Mouse (Mus musculus) regulatory T cell (primary cell): ENCODE measurements around the gene Rhebl1.

Source experiments
- in situ Hi-C: fragments of 300-600 bp; cut with MboI, MseI; formaldehyde crosslinking; loops from one replicate; pipeline ENCODE4 v1.15.1; 2025; ENCODE audit warnings: high pct_unique_total_duplicates

The Rhebl1 gene

DNA sequence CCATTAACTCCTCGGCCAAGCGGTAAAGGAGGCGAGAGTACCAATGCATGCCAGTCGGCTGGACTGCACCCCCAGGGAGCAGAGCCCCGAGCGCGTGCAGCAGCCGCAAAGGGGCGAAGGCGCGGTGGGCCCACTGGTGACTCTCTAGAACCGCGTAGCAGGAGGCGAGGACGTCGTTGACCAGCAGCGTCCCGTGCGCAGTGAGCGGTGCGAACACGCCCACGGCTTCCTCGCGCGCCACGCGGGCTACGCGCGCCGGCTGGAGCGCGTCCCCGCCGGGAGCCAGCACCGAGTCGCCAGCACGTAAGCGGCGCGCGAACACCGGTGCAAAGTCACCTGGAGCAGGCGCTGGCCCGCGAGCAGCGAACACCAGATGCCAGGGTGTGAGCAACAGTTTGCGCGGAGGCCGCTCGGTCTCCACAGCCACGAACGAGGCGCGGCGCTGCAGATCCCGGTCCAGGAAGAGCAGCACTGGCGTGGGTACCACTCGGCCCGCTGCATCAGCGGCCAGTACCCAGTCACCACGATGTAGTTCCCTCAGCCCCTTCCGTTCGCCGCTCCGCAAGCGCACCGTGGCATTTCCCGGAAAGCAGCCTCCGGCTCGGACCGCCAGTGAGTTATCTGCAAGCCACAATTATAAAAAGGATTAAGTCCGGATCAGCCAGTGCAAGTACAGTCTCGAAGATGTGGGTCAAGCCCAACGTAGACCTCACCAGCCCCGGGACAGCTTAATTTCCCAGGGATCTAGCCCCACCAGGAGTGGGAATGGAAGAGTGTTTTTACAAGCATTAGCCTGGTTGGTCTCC, at the start of gene Rhebl1:
Gene Rhebl1 (minus strand): TSS at position 601 of the 806 bp plus-strand sequence.
- in situ Hi-C loops, result loop anchor here (10.0 kb wide), 1 partner anchor 211 kb away; no protein-coding TSS in a partner anchor

DNA sequence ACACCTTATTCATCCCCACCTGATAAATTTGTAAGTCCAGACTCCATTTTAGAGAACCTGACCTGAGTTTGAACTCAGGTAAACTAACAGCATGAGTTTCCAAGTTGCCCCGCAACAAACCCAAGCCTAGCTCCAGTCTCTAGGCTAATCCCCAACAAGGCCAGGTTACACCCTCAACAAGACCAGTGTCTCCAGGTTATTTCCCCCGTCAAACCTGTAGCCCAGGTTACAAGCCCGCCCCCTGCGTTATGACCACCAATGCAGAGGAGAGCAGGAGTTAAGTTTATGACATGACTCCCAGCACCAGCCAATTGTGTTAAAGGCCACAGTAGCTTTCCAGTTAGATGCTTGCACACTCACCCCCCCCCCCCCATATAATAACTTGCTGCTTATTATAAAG, 48.8 kb upstream of the Rhebl1 start:
- in situ Hi-C loops, result loop anchor here (5.0 kb wide), 1 partner anchor 39 kb away; no protein-coding TSS in a partner anchor

DNA sequence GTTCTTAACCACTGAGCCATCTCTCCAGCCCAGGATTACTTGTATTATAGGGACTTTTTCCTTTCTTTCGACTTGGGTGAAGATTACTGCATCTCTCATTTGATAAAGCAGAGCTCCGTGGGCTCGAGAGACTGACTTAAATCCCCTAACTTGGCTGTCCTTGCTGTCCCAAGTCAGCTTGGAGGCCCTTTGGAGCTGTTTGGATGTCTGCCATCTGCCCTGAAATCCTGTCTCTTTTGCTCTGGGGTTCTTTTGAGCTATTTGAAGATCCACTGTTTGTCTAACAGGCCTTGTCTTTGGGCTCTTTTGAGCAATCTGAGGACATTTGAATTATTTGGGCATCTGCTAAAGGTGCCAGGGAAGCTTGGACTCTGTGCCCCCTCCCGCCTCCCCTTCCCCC, 47.7 kb upstream of the Rhebl1 start:
- in situ Hi-C loops, result loop anchor here (5.0 kb wide), 1 partner anchor 40 kb away; no protein-coding TSS in a partner anchor

DNA sequence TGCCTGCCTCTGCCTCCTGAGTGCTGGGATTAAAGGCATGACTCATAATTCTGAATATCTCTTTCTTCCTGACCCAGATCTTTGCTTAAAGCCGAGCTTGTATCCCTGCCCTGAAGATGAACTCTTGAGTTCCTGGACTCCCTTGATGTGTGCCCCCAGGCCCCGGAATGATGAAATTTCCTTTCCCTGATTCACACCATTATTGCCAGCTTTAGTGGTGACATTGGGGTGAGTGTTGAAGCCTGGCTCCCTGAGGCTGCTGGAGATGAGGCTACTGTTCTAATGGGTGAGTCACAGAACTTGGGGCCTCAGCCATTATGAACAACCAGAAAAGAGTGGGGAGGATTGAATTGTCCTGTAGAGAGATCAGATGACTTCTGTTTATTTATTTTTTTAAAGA, 47.2 kb upstream of the Rhebl1 start:
- in situ Hi-C loops, result loop anchor here (5.0 kb wide), 1 partner anchor 41 kb away; no protein-coding TSS in a partner anchor

DNA sequence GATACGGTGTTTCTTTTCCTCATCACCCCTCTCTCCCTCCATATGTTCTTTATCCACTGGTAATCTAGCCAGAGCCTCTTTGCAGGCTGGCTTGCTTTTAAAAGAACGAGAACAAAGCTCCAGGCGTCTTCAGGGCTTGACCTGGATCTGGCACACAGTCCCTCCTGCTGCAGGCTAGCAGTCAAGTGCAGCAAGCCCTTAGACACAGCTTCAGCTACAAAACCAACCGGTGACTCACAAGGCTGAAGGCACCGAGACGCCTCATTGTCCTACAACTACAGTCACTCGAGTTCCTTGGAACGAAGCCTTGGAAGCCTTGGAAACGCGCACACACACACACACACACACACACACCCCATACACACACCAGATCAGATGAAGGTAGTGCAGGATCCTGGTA, 46.5 kb upstream of the Rhebl1 start:
- in situ Hi-C loops, result loop anchor here (5.0 kb wide), 1 partner anchor 41 kb away; no protein-coding TSS in a partner anchor

DNA sequence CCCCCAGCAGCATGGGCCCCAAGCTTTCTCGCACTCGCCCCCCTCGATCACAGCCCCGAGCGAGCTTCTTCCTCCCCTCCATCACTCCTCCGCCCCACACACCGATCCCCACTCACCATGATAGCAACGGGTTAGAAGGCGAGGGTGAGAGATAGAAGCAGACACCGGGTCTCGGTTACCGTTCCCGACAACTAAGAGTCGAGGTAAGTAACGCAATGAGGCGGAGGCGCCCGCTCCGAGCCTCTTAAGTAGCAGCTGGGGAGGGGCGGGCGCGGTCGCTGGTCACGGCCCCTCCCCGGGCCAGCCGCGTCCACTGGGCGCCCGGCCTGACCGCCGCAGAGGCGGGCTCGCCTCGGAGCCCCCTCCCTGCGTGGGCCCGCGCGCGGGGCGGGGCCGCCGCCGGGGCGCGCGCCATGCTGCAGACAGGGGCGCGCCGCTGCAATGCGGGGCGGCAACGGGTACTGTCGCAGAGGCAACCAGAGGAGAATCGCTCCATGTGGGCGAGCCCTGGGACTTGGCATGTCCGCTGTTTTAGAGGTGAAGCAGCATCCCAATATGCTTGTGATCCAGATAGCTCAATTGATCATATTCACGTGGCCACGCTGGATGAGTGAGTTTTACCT, 40.0 kb upstream of the Rhebl1 start, which contains the start of gene Tuba1b:
Gene Tuba1b (minus strand): TSS at position 349 of the 623 bp plus-strand sequence.
- in situ Hi-C loops, result loop anchor here (5.0 kb wide), 1 partner anchor 98 kb away; no protein-coding TSS in a partner anchor

DNA sequence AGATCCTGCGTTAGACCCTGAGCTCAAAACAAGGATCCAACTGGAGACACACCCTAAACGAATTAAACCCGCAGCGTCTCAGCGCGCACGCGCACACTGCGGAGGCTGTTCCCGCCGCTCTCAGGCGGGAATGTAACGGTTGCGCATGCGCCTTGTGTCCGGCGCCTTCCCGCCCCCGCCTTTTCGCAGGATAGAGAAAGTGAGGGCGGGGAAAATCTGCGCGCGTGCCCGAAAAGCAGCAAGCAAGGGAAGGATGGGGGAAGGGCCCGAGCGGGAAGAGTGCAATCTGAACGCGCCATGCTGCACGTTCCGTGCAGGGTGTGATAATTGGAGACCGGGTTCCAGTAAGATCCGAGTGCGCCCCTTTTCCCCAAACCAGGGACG, 39.5 kb upstream of the Rhebl1 start:
- in situ Hi-C loops, result loop anchor here (5.0 kb wide), 1 partner anchor 98 kb away; no protein-coding TSS in a partner anchor

DNA sequence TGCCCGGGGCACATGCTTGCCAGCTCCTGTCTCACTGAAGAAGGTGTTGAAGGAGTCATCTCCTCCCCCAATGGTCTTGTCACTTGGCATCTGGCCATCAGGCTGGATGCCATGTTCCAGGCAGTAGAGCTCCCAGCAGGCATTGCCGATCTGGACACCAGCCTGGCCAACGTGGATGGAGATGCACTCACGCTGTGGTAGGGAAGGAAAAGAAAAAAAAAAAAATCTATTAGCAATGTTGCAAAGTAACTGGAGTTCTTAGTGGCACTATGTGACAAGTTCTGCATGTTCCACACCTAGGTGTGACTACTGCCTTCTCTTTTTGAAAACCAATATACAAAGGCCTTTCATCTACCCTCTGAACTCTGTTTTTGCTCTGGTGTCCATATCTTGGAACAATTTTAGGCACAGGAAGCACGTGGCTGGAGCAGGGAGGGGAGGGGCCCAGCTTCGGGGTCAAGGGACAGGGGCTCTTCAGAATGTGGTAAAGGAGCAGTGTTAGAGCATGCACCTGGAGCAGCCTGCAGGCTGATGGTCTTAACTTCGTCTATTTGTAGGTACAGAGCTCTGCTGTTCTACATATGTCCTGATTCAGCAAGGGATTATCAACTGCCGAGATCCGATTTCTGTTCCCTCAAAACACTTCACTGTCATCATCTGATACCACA, 38.8 kb upstream of the Rhebl1 start:
- in situ Hi-C loops, result loop anchor here (5.0 kb wide), 1 partner anchor 99 kb away; no protein-coding TSS in a partner anchor

DNA sequence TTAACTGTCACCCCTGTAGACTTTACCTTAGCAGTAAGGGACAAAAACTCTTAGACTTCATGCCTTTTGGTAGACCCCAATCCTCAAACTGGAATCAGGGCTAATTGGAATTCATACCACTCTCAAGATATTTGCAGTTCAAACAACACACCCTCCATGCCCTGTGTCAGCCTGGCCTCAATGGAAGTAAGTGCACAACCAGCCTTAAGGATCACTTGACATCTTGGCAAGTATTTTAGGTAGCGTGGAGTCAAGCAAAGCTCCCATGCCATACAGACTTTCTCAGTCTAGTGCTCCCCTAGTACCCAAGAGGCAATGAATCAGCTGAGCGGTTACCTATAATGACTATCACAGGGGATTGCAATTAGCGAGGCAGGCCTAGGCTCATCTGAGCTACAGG, 36.7 kb upstream of the Rhebl1 start:
- in situ Hi-C loops, result loop anchor here (5.0 kb wide), 1 partner anchor 101 kb away; no protein-coding TSS in a partner anchor

DNA sequence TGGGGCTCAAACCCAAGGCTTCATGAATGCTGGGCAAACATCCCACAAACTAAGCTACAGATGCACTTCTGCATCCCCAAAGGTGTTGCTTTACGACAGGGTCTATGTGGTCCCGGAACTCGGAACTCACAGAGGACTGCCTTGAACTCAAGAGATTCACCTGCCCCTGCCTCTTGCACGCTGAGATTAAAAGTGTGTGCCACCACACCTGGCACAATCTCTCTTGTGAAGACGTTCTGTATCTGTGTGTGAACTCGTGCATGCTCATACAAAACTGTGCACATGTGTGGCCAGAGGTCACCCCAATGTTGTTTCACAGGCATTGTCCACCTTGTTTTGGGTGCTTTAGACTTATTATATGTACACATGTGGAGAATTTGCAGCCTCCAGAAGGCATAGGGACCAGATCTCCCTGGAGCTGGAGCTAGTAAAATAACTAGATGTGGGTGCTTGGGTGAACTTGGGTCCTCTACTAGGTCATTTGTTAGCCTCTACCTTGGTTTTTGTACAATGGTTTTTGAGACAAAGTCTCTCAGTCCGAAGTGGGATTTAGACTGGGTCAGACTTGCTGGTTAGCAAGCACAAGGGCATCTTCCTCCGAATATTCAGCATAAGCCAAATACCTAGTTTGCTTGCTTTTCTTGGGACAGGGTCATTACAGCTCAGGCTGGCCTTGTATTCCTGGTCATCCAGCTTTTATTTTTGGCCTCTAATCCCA, 35.8 kb upstream of the Rhebl1 start:
- in situ Hi-C loops, result loop anchor here (5.0 kb wide), 1 partner anchor 102 kb away; no protein-coding TSS in a partner anchor

DNA sequence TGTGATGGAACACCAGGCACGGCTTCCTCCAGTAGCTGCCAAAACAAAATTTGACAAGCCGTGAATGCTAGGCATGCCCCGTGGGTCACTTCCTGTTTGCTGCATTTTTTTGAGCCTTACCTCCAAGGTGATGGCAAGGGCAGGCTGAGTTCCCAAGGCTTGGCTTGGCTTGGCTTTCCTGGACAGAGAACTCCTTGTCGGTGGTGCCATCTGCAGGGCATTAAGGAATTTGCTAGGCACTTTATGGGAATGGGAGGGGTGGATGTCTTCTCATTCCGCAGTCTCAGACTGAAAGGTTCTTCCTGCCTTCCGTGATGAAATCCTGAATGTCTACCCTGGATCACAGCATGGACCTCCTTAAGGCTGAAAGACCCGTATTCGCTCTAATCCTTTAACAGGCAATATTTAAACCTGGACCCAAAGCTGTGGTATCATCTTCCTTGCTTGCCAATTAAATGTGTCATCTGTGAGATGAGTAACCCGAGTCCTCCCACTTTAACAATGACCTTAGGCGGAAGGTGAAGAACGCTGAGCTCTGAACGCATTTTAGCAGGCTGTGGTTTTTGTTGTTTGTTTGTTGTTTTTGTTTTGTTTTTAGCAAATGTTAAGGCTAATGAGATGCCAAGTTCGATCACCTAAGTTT, 34.4 kb upstream of the Rhebl1 start:
- in situ Hi-C loops, result no loop called here

DNA sequence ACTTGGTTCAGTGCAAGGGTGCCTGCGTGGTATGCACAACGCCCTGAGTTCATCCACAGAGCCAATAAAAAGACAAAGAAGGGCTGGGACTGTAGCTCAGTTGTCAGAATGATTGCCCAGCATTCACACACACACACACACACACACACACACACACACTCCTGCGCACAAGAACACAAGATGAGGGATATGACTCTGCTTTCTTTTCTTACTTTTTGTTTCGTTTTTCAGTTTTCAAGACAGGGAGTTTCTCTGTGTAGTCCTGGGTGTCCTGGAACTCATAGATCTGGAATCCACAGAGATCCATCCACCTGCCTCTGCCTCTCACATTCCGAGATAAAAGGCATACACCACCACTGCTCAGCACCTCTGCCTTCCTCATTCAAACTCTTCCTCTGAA, 33.2 kb upstream of the Rhebl1 start:
- in situ Hi-C loops, result no loop called here

DNA sequence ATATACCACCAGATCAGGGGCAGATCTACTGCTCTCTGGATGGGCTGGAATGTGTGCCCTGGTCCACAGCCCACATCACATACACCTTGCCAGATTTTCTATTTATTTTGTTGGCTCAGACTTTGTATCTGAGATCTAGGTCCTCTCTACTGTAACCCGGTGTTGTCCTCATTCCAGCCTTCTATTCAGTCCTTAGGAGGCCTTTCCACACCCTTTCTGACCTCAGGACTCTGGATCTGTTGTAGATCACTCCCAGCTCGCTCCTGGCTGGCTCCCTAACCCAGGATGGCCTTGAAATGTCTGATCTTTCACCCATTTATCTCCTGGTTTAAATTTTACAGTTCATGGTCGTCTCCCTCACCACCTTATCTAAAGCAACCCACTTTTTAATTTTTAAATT, 30.3 kb upstream of the Rhebl1 start:
- in situ Hi-C loops, result no loop called here

DNA sequence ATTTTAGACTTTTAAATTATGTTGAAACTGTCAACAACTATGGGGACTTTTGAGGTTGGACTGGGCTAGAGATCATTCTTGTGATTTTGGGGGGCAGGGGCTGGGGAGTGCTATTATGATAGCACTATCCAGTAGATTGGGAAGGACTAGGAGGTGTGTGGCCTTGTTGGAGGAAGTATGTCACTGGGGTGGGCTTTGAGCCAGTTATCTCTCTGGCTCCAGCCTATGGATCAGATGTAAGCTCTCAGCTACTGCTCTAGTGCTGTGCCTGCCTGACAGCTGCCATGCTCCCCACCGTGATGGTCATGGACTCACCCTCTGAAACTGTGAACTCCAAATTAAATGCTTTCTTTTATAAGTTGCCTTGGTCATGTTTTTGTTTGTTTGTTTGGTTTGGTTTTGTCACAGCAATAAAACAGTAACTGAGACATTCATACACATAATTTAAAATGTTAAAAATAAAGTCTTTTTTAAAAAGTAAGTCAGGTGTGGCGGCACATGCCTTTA, 28.7 kb upstream of the Rhebl1 start:
- in situ Hi-C loops, result no loop called here

DNA sequence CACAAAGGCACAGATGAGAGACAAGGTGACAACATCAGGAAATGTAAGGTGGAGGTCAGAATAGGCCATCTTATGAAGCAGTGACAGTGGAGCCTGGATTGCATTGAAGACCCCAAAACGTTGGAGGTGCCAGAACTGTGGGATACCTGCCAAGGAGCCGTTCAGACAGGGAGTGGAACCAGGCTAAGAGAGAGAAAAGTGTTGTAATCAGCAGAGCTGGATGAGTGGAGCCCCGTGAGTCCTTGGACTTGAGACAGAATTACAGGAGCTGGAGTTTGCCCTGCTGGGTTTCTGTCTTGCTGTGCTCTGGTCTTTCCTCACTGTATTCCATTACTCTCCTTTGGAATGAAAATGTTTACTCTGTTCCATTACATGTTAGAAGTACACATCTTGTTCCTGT, 28.2 kb upstream of the Rhebl1 start:
- in situ Hi-C loops, result no loop called here

DNA sequence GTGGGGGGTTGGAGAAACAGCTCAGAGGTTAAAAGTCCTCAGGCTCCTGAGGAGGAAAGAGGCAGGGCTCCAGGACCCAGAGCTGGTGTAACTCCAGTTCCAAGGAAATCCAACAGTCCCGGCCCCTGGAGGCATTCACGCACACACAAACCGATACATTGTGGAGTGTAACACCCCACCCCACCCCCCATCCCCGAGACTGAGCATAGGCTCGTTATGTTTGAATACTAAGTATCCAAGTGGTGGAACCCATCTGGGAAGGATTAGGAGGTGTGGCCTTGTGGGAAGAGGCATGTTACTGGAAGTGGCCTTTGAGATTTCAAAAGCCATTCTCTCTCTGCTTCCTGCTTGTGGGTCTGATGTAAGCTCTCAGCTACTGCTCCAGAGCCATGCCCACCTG, 27.2 kb upstream of the Rhebl1 start:
- in situ Hi-C loops, result no loop called here

DNA sequence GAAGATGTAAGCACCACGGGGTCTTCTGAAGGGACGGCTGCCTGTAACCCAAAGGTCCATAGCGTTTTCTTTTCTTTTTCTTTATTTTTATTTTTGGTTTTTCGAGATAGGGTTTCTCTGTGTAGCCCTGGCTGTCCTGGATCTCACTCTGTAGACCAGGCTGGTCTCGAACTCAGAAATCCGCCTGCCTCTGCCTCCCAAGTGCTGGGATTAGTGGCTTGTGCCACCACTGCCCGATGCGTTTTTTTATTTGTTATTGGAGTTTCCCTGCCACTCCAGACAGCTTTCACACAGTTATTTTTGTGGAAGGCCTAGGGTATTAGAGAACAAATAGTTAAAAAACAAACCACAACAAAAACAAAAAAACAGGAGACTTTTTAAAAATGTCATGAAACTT, 24.2 kb upstream of the Rhebl1 start:
- in situ Hi-C loops, result loop anchor here (5.0 kb wide), 1 partner anchor 36 kb away; no protein-coding TSS in a partner anchor

DNA sequence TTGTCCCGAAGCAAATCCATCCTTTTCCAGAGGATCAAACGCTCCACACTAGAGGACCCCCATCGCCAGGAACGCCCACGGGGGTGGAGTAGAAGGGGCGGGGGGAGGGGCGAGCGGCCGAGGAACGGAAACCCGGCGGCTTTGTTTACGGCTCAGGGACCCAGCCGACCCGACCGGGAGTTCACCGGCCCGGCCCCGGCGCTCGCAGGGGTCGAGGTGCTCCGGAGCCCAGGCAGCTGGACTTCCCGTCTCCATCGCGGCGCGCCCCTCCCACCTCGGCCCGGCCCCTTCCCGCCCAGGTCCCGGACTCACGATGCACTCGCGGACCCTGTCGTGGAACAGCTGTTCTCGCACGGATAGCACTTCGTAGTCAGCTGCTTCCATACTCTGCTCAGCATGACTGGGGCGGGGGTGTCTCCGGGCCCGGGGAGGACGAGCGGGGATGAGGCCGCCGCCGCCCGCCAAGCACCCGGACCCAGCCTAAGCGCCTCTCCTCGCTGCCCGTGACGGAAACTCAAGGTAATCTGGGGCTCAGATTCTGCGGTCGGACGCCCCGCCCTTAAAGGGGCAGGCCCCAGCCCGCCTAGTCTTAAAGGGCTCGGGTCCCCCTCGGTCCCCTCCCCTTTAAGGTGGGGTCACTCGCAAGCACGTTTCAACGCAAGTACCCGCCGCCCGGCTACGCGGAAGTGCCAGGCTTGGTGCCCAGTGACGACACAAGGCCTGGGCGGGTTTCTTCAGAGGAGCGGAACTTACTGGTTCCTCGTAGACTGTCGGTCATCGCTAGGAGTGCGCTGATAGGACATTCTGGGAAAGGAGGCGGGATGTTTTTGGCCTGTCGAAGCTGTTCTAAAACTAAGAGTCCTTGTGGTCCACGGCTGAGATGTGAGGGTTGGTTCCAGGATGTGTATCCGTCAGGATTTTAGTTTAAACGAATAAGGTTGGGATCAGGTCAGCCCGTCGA, 23.5 kb upstream of the Rhebl1 start, which contains the start of gene Lmbr1l:
Gene Lmbr1l (minus strand): TSS at position 694 of the 961 bp plus-strand sequence.
- in situ Hi-C loops, result loop anchor here (5.0 kb wide), 1 partner anchor 36 kb away; no protein-coding TSS in a partner anchor

DNA sequence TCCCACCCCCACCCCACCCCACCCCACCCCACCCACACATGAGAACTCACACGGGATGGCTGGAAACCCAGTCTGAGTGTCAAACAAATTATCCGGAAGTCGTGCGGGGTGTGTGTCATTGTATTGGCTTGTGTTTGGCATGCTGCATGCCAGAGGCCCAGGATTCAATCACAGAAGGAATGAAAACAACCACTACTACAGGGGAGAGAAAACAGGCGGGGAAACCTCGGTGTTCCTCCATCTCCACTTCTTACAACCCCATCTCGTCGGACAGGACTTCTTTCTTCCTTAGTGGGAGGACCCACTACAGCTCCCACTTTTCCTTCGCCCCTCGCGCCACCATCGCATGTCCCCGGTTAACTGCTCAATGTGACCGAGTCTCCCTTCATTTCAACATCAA, 22.8 kb upstream of the Rhebl1 start:
- in situ Hi-C loops, result loop anchor here (5.0 kb wide), 1 partner anchor 35 kb away; no protein-coding TSS in a partner anchor
